Mouse (Mus musculus) ovary, adult 18-20 months (tissue): ENCODE results near the gene Tpd52l2.
A peak's percentile ranks its signal among the peaks of the same experiment; 100 is the strongest.

Experiments
- DNase-seq: peaks from one replicate; pipeline ENCODE4 v3.0.0; 2022; ENCODE audit warnings: low spot score, mixed read lengths

The Tpd52l2 gene

GRCm38 (mm10) chr2:181496831-181497547 lies at the start of gene Tpd52l2:
TSS of gene Tpd52l2 (plus strand) at chr2:181497142.
- peak; percentile 88 for DNase-seq

GRCm38 (mm10) chr2:181452181-181452580 lies 44.8 kb upstream of the Tpd52l2 start:
- no peak for DNase-seq

GRCm38 (mm10) chr2:181453274-181453673 lies 43.7 kb upstream of the Tpd52l2 start:
- no peak for DNase-seq

- DNase-seq: no peak
Observed at GRCm38 (mm10) chr2:181455899-181456298, 41.0 kb upstream of the Tpd52l2 start.

- no peak for DNase-seq
Observed at GRCm38 (mm10) chr2:181457831-181458230, 39.1 kb upstream of the Tpd52l2 start.

- DNase-seq: no peak
Observed at GRCm38 (mm10) chr2:181458411-181459152, 38.4 kb upstream of the Tpd52l2 start.

GRCm38 (mm10) chr2:181459153-181459672 lies 37.7 kb upstream of the Tpd52l2 start, which contains the start of gene Zbtb46:
TSS of gene Zbtb46 (minus strand) at chr2:181459426.
- DNase-seq: peak; percentile 80

- DNase-seq: peak; percentile 77
Observed at GRCm38 (mm10) chr2:181459673-181460621, 37.0 kb upstream of the Tpd52l2 start.

- no peak for DNase-seq
Observed at GRCm38 (mm10) chr2:181461536-181462100, 35.3 kb upstream of the Tpd52l2 start.

GRCm38 (mm10) chr2:181462604-181463003 lies 34.3 kb upstream of the Tpd52l2 start:
- no peak for DNase-seq

GRCm38 (mm10) chr2:181463008-181463738 lies 33.8 kb upstream of the Tpd52l2 start:
- peak; percentile 78 for DNase-seq

GRCm38 (mm10) chr2:181465423-181465822 lies 31.5 kb upstream of the Tpd52l2 start:
- no peak for DNase-seq

GRCm38 (mm10) chr2:181470285-181470684 lies 26.7 kb upstream of the Tpd52l2 start:
- DNase-seq: no peak

GRCm38 (mm10) chr2:181471246-181471645 lies 25.7 kb upstream of the Tpd52l2 start:
- no peak for DNase-seq

- DNase-seq: no peak
Observed at GRCm38 (mm10) chr2:181472256-181472827, 24.6 kb upstream of the Tpd52l2 start.

GRCm38 (mm10) chr2:181483120-181483519 lies 13.8 kb upstream of the Tpd52l2 start:
- DNase-seq: no peak

GRCm38 (mm10) chr2:181483562-181484318 lies 13.2 kb upstream of the Tpd52l2 start:
- DNase-seq: peak; percentile 43

GRCm38 (mm10) chr2:181484456-181485233 lies 12.3 kb upstream of the Tpd52l2 start:
- DNase-seq: no peak

GRCm38 (mm10) chr2:181485741-181486140 lies 11.2 kb upstream of the Tpd52l2 start:
- DNase-seq: no peak
